Mouse (Mus musculus): ENCODE measurements around the gene Mrgprb2. TPM values are rescaled to one million over a fixed set of nuclear protein-coding genes. Genes with fewer than 3 reads are reported as not detected.

Gene Mrgprb2
- not detected for polyA plus RNA-seq (2017; shearing (Covaris generic))

DNA sequence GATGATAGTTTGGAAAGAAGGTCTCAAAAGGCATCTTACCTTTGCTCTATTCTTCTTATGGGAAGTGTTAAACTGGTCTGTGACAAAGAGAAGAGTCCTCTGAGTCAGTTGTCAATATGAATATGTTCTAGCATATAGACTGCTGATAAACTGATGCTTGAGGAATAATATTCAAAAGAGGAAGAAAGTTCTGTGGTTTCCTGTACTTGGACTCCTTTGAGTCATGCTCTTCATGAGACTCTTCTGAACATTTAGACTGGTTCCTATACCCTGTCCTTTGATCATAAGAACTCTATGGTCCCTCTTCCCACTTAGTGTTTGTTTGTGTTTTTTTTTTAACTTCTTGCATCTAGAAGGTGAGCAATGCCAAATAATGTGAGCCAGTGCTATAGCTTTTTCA, at the start of gene Mrgprb2:
Gene Mrgprb2 (minus strand): TSS at position 101 of the 400 bp plus-strand sequence.

Other genes with a start within 250 kb of the Mrgprb2 start
- not detected for gene Mrgprb8, start 169.6 kb downstream of the Mrgprb2 start, polyA plus RNA-seq (2017; shearing (Covaris generic))
- not detected for gene Mrgprb1, start 101.7 kb downstream of the Mrgprb2 start, polyA plus RNA-seq (2017; shearing (Covaris generic))
- gene Mrgprx2, start 58.8 kb downstream of the Mrgprb2 start, polyA plus RNA-seq (2017; shearing (Covaris generic)): not detected
- not detected for gene Mrgprb3, start 85.7 kb upstream of the Mrgprb2 start, polyA plus RNA-seq (2017; shearing (Covaris generic))
- 29.3 TPM for gene Zdhhc13, start 230.9 kb upstream of the Mrgprb2 start, polyA plus RNA-seq (2017; shearing (Covaris generic))